In the genomic region with DNA sequence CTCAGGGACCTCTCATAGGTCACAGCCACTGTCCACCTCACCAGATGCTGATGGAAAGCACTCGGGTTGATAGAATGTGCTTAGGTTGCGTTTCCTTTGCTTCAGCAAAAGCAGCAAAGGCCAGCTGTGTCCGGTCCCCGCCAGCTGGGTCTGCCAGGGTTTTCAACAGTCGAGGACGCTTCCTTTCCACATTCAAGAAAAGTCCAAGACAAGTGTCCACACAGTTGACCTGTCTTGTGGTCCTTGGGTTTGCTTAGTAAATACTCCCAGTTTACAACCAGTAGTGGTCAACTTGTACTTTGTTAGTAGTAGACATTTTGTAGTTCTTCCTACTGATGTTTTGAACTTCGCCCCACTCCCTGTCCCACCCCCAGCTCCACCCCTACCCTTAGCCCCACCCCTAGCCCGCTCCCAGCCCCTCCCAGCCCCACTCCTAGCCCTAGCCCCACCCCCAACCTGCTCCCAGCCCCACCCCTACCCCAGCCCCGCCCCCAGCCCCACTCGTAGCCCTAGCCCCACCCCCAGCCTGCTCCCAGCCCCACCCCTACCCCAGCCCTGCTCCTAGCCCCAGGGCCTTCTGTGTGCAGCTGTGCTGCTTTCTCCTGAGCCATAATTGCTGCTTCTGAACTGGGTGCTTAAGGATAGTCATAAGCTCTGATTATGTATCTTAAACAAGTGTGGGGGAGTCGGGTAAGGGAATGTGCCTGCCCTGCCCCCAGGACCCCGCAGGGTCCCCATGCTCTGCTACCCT, we compare ENCODE assay signal across 7 mouse cellular contexts. TPM values are rescaled to one million over a fixed set of nuclear protein-coding genes. Genes with fewer than 3 reads are reported as not detected.
A peak's percentile ranks its signal among the peaks of the same experiment; 100 is the strongest.
DNase-seq lines count a peak whose midpoint lies in the region; ATAC-seq and TF ChIP-seq lines count a peak whose summit lies in the region.

No protein-coding gene starts in this region.

- peak; percentile 26 for DNase-seq in MEL-GATA-1-ER (ENCODE audit: extremely low read depth, low read depth)
- no peak for DNase-seq in hindbrain, embryonic 14.5 days (ENCODE audit: low spot score)
- no peak for DNase-seq in left cerebral cortex, adult 2 months (ENCODE audit: extremely low spot score in 1 of 2, low spot score in 2 of 2)
- DNase-seq in natural killer cell, adult 2 months (ENCODE audit: low spot score in 2 of 2), result no peak

- peak; percentile 74; the same call in 1 of the 2 replicates for ATAC-seq in embryonic facial prominence, embryonic 12.5 days (ENCODE audit: insufficient number of reproducible peaks, insufficient read depth, low FRiP score, low TSS enrichment)
- ATAC-seq in hindbrain, embryonic 14.5 days (ENCODE audit: low FRiP score), result no peak
- no peak for ATAC-seq in limb, embryonic 15.5 days (ENCODE audit: insufficient number of reproducible peaks, low FRiP score, low TSS enrichment, low read depth)
- ATAC-seq in midbrain, embryonic 16.5 days, result 0 out of 2 replicates have a peak, but pooled peaks have one; percentile 3

- peaks cover 11% of the 10 kb centered on the region for H3K4me1 ChIP-seq in embryonic facial prominence, embryonic 12.5 days
- H3K4me1 ChIP-seq in hindbrain, embryonic 14.5 days (replicated peaks; ENCODE audit: control insufficient read depth, insufficient read depth, low read length), result peaks cover 15% of the 10 kb centered on the region
- peaks cover 9% of the 10 kb centered on the region; the same call in 1 of the 2 replicates for H3K4me1 ChIP-seq in limb, embryonic 15.5 days
- peaks cover 21% of the 10 kb centered on the region for H3K4me1 ChIP-seq in midbrain, embryonic 16.5 days (ENCODE audit: control insufficient read depth, insufficient read depth, low read length)

- H3K9me3 ChIP-seq in embryonic facial prominence, embryonic 12.5 days, result no peaks in the 10 kb centered on the region
- no peaks in the 10 kb centered on the region for H3K9me3 ChIP-seq in hindbrain, embryonic 14.5 days (ENCODE audit: control insufficient read depth, low read length)
- no peaks in the 10 kb centered on the region for H3K9me3 ChIP-seq in limb, embryonic 15.5 days
- no peaks in the 10 kb centered on the region for H3K9me3 ChIP-seq in midbrain, embryonic 16.5 days (replicated peaks; ENCODE audit: control insufficient read depth, low read length, poor library complexity, severe bottlenecking)

- TF ChIP-seq CTCF in left cerebral cortex, adult 2 months (IDR thresholded peaks at IDR 0.05), result no peak

- no peak overlapping the region for H3K4me3 ChIP-seq in embryonic facial prominence, embryonic 12.5 days
- no peak overlapping the region for H3K4me3 ChIP-seq in hindbrain, embryonic 14.5 days (replicated peaks; ENCODE audit: low read length)
- H3K4me3 ChIP-seq in limb, embryonic 15.5 days, result no peak overlapping the region
- H3K4me3 ChIP-seq in midbrain, embryonic 16.5 days (ENCODE audit: low read depth, low read length), result no peak overlapping the region
- H3K4me3 ChIP-seq in left cerebral cortex, adult 2 months, result no peak overlapping the region

- no peak overlapping the region for H3K27ac ChIP-seq in embryonic facial prominence, embryonic 12.5 days
- H3K27ac ChIP-seq in hindbrain, embryonic 14.5 days, result peak overlapping the region; percentile 71
- peak overlapping the region; percentile 59 for H3K27ac ChIP-seq in limb, embryonic 15.5 days
- H3K27ac ChIP-seq in midbrain, embryonic 16.5 days (ENCODE audit: low read length), result peak overlapping the region; percentile 74
- no peak overlapping the region for H3K27ac ChIP-seq in left cerebral cortex, adult 2 months

- H3K27me3 ChIP-seq in embryonic facial prominence, embryonic 12.5 days, result no peaks in the 10 kb centered on the region
- no peaks in the 10 kb centered on the region for H3K27me3 ChIP-seq in hindbrain, embryonic 14.5 days (ENCODE audit: control insufficient read depth, insufficient read depth, low read length)
- no peaks in the 10 kb centered on the region for H3K27me3 ChIP-seq in limb, embryonic 15.5 days
- no peaks in the 10 kb centered on the region for H3K27me3 ChIP-seq in midbrain, embryonic 16.5 days (ENCODE audit: control insufficient read depth, insufficient read depth, low read depth, low read length)

- WGBS in embryonic facial prominence, embryonic 12.5 days, result 64% methylated on average over 12 of the region's 12 CpGs
- 71% methylated on average over 11 of the region's 12 CpGs for WGBS in hindbrain, embryonic 14.5 days
- 61% methylated on average over 12 of the region's 12 CpGs for WGBS in limb, embryonic 15.5 days
- WGBS in midbrain, embryonic 16.5 days, result 72% methylated on average over 12 of the region's 12 CpGs

- intact Hi-C loops in left cerebral cortex, adult 2 months (cut with DNase I), result no loop called here

- H3K4me2 ChIP-seq in embryonic facial prominence, embryonic 12.5 days (replicated peaks), result no peak overlapping the region
- H3K4me2 ChIP-seq in hindbrain, embryonic 14.5 days (replicated peaks), result no peak overlapping the region
- no peak overlapping the region for H3K4me2 ChIP-seq in limb, embryonic 15.5 days
- no peak overlapping the region for H3K4me2 ChIP-seq in midbrain, embryonic 16.5 days (ENCODE audit: low read length)

- H3K36me3 ChIP-seq in embryonic facial prominence, embryonic 12.5 days, result peaks cover 51% of the 10 kb centered on the region
- H3K36me3 ChIP-seq in hindbrain, embryonic 14.5 days (replicated peaks; ENCODE audit: control insufficient read depth, insufficient read depth), result no peaks in the 10 kb centered on the region
- H3K36me3 ChIP-seq in limb, embryonic 15.5 days, result peaks cover 64% of the 10 kb centered on the region
- no peaks in the 10 kb centered on the region for H3K36me3 ChIP-seq in midbrain, embryonic 16.5 days (ENCODE audit: control insufficient read depth, insufficient read depth, low read length)

- H3K9ac ChIP-seq in embryonic facial prominence, embryonic 12.5 days, result no peak overlapping the region
- no peak overlapping the region for H3K9ac ChIP-seq in hindbrain, embryonic 14.5 days
- no peak overlapping the region for H3K9ac ChIP-seq in limb, embryonic 15.5 days
- no peak overlapping the region for H3K9ac ChIP-seq in midbrain, embryonic 16.5 days (ENCODE audit: low read depth, low read length)

RNA-seq across cellular contexts. Expression of a gene that starts 41.0 kb away (rescaled TPM):
- polyA plus RNA-seq in embryonic facial prominence, embryonic 12.5 days (2016; fragmentation: Nextera tagmentation; extraction: Ambion mirVana), result 27.1 and 35.7 TPM in 2 replicates
- 14.0 and 16.6 TPM in 2 replicates for polyA plus RNA-seq in hindbrain, embryonic 14.5 days (2014; fragmentation: Nextera tagmentation; extraction: Ambion mirVana)
- 34.2 and 40.5 TPM in 2 replicates for polyA plus RNA-seq in limb, embryonic 15.5 days (2015; fragmentation: Nextera tagmentation; extraction: Ambion mirVana)
- 16.6 and 21.2 TPM in 2 replicates for polyA plus RNA-seq in midbrain, embryonic 16.5 days (2015; fragmentation: Nextera tagmentation; extraction: Ambion mirVana)
- total RNA-seq in left cerebral cortex, adult 2 months (2021), result 10 to 100 TPM; 17.1 to 17.7 TPM

Comparison
In these comparisons a context has a peak if more than half of its experiments do, and no peak if none do; other contexts are left out.
1. ATAC-seq: peak in embryonic facial prominence, embryonic 12.5 days (single experiment) and midbrain, embryonic 16.5 days (single experiment); none in hindbrain, embryonic 14.5 days (single experiment) and limb, embryonic 15.5 days (single experiment).
2. H3K27ac ChIP-seq: peak in hindbrain, embryonic 14.5 days (single experiment), limb, embryonic 15.5 days (single experiment) and midbrain, embryonic 16.5 days (single experiment); none in embryonic facial prominence, embryonic 12.5 days (single experiment) and left cerebral cortex, adult 2 months (single experiment).